Mouse (Mus musculus): ENCODE measurements around the gene Gpc3.

GRCm38 (mm10) chrX:52643350-52643749 is 29.6 kb upstream of the Gpc3 start:
- TF ChIP-seq CTCF (conservative IDR thresholded peaks at IDR 0.05 in 1 of 2, IDR thresholded peaks at IDR 0.05 in 1 of 2; ENCODE audit: low read depth in 2 of 2, low read length in 2 of 2): no peak
- no peak for TF ChIP-seq NRF1 (IDR thresholded peaks at IDR 0.05; ENCODE audit: low read depth, low read length)
- no peak for TF ChIP-seq KAT2A (IDR thresholded peaks at IDR 0.05; ENCODE audit: insufficient replicate concordance, low read length)
- TF ChIP-seq PAX5 (IDR thresholded peaks at IDR 0.05; ENCODE audit: low read length): no peak
- no peak for TF ChIP-seq POLR2A (IDR thresholded peaks at IDR 0.05; ENCODE audit: low read depth, low read length)
- TF ChIP-seq MAZ (IDR thresholded peaks at IDR 0.05; ENCODE audit: low read depth, low read length): no peak
- no peak for TF ChIP-seq GABPA (IDR thresholded peaks at IDR 0.05; ENCODE audit: insufficient replicate concordance, low read depth, low read length)
- TF ChIP-seq BHLHE40 (IDR thresholded peaks at IDR 0.05; ENCODE audit: low read depth, low read length): no peak
- TF ChIP-seq POLR2AphosphoS2 (IDR thresholded peaks at IDR 0.05; ENCODE audit: low read depth, low read length): no peak

All from CH12.LX (cell line).